Mouse (Mus musculus): ENCODE data around the gene Ubxn10. TPM values are rescaled to one million over a fixed set of nuclear protein-coding genes. Genes with fewer than 3 reads are reported as not detected.

Ubxn10 gene
- polyA plus RNA-seq (2016; fragmentation: Nextera tagmentation; extraction: Ambion mirVana): 1.0 and 1.3 TPM in 2 replicates

DNA sequence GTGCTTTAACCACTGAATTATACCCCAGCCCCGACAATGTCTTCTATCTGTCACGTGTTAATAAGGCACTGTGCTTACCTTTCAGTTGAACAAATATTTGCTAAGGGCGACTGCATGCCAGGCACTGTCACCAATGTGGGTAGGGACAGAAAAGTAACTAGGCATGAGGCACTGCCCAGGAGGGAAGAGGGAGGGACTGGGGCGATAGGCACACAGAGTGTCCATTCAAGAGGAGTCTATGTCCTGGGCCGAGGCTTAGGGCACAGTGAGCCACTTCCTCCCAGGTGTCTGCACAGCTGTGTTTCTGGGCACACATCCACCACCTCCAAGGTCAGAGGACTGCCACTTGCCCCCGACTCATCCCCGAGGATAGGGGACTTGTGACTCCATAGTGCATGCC lies at the start of gene Ubxn10:
TSS of gene Ubxn10 (minus strand) at position 137 of the 400 bp plus-strand sequence.
- no peaks in the 10 kb centered on the region for H3K9me3 ChIP-seq
- no peak within 1 kb of the TSS for H3K27ac ChIP-seq
- no peak for DNase-seq (ENCODE audit: low spot score)
- 70% methylated on average over 7 of the region's 7 CpGs for WGBS
- H3K4me3 ChIP-seq: no peak within 1 kb of the TSS
- peaks cover 10% of the 10 kb centered on the region; the same call in 1 of the 2 replicates for H3K4me1 ChIP-seq
- peaks cover 32% of the 10 kb centered on the region; the same call in 1 of the 2 replicates for H3K27me3 ChIP-seq (ENCODE audit: insufficient read depth, poor library complexity, severe bottlenecking)
- no peaks in the 10 kb centered on the region for H3K36me3 ChIP-seq

- Histone ChIP-seq H3K27me3 (ENCODE audit: insufficient read depth, poor library complexity, severe bottlenecking) (peaks cover 21% of the 10 kb centered on the region), H3K36me3 (no peaks in the 10 kb centered on the region), H3K4me3 (no peak overlapping the region), H3K9me3 (no peaks in the 10 kb centered on the region), H3K4me1 (no peaks in the 10 kb centered on the region), H3K27ac (no peak overlapping the region)
- 69% methylated on average over 4 of the region's 4 CpGs for WGBS
- no peak for DNase-seq (ENCODE audit: low spot score)
These were observed 49.2 kb upstream of the Ubxn10 start for GRCm38 (mm10) chr4:138786141-138786540.

- WGBS: 52% methylated on average over 4 of the region's 4 CpGs
These were observed 48.8 kb upstream of the Ubxn10 start for GRCm38 (mm10) chr4:138785721-138786120.

GRCm38 (mm10) chr4:138782098-138782497 lies 45.1 kb upstream of the Ubxn10 start:
- Histone ChIP-seq H3K27me3 (ENCODE audit: insufficient read depth, poor library complexity, severe bottlenecking) (peaks cover 35% of the 10 kb centered on the region), H3K4me3 (no peak overlapping the region), H3K4me1 (peaks cover 6% of the 10 kb centered on the region; the same call in 1 of the 2 replicates), H3K36me3 (no peaks in the 10 kb centered on the region), H3K27ac (no peak overlapping the region), H3K9me3 (no peaks in the 10 kb centered on the region)
- WGBS: 86% methylated on average over 6 of the region's 6 CpGs
- no peak for DNase-seq (ENCODE audit: low spot score)

More at GRCm38 (mm10) chr4:138785721-138786120, 48.8 kb upstream of the Ubxn10 start:
- Histone ChIP-seq H3K9me3 (no peaks in the 10 kb centered on the region), H3K27ac (no peak overlapping the region), H3K27me3 (ENCODE audit: insufficient read depth, poor library complexity, severe bottlenecking) (peaks cover 17% of the 10 kb centered on the region), H3K4me1 (no peaks in the 10 kb centered on the region), H3K4me3 (no peak overlapping the region), H3K36me3 (no peaks in the 10 kb centered on the region)
- no peak for DNase-seq (ENCODE audit: low spot score)

DNA sequence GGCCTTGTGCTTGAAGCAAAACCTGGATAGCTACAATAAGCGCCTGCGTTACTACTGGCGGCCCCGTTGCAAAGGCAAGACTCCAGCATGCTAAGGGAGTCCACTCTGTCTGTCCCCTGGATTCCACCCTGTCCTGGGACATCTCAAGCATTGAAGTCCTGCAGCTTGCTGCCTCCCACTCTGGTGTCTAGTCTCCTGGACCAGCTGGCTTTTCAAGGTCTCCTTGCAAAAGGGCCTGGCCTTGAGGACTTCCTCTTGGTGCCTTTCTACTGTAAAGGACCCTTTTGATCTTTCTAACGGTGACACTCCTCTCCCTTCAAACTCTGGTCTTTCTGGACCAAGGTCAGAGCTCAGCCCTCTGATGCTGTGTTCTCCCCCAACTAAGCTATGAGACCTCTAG lies 43.3 kb upstream of the Ubxn10 start:
- peaks cover 44% of the 10 kb centered on the region for H3K27me3 ChIP-seq (ENCODE audit: insufficient read depth, poor library complexity, severe bottlenecking)
- no peak overlapping the region for H3K4me3 ChIP-seq
- H3K27ac ChIP-seq: no peak overlapping the region
- no peaks in the 10 kb centered on the region for H3K9me3 ChIP-seq
- no peaks in the 10 kb centered on the region for H3K36me3 ChIP-seq
- H3K4me1 ChIP-seq: peaks cover 6% of the 10 kb centered on the region; the same call in 1 of the 2 replicates
- no peak for DNase-seq (ENCODE audit: low spot score)
- WGBS: 79% methylated on average over 5 of the region's 5 CpGs

DNA sequence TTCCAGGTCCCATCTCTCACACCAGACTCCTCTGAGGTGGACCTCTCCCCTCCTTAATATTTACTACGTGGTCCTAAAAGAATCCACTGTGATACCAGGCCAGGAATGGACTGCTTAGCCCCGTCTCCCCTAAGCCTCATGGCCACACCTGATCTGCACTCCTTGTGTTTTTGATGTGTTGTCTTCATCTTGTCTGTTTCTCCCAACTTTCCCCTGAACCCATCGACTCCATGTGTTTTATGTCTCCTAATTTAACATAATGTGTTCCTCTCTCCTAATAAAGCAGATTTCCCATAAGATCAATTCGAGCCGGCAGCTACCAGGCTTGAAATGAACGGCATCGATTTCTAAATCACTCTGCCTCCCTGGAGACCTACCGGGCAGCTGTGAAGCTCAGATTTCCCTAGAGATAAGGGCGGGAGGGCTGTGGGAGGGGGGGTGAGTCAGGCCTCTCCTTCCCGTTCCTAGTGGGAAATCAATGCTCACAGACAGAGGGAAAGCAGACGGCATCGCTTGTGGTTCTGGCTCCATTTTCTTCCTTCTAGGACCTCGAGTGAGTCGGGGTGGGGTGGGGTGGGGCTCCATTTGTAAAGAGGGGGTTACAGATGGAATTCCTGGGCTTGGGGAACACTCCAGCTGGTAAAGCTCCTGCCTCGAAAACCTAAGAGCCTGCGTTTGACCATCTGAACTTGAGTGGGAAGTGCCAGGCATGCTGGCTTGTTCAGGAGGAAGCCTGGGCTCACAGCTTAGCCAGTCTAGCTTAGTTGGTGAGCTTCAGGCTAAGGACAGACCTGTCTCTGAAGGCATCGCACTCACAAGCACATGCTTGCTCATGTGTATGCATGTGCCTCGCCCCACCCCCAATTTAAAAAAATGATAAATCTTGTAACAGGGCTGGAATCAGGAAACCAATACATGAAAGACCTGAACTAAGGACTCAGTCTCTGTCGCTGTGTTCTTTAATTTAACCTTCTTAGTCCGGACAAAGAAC lies 40.7 kb upstream of the Ubxn10 start:
- H3K27me3 ChIP-seq (ENCODE audit: insufficient read depth, poor library complexity, severe bottlenecking): peaks cover 45% of the 10 kb centered on the region
- no peaks in the 10 kb centered on the region for H3K9me3 ChIP-seq
- H3K4me3 ChIP-seq: no peak overlapping the region
- H3K27ac ChIP-seq: no peak overlapping the region
- H3K36me3 ChIP-seq: no peaks in the 10 kb centered on the region
- DNase-seq (ENCODE audit: low spot score): no peak
- 42% methylated on average over 20 of the region's 20 CpGs for WGBS
- H3K4me1 ChIP-seq: peaks cover 6% of the 10 kb centered on the region; the same call in 1 of the 2 replicates

DNA sequence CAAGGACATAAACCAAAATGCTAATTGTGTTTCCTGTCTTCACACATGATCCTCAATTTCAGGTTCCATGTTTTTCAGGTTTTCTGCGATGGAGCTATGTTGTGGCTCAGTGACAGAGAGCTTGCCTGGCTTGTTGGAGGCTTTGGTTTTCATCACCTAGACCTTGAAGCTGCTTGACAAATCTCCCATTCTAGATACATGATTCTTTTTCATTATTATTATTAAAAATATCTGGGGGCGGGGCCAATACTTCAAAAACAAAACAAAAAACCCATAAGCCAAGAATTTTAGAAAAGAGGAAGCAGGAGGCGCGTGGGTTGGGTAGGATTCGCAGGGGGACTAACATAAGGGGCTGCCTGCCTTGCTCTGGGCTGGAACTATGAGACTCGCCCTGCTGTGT lies 38.5 kb upstream of the Ubxn10 start, which contains the start of gene Pla2g2d:
TSS of gene Pla2g2d (plus strand) at position 301 of the 400 bp plus-strand sequence.
- Histone ChIP-seq H3K27me3 (ENCODE audit: insufficient read depth, poor library complexity, severe bottlenecking) (peaks cover 56% of the 10 kb centered on the region), H3K4me3 (no peak within 1 kb of the TSS), H3K36me3 (no peaks in the 10 kb centered on the region), H3K27ac (no peak within 1 kb of the TSS), H3K9me3 (no peaks in the 10 kb centered on the region), H3K4me1 (peaks cover 6% of the 10 kb centered on the region; the same call in 1 of the 2 replicates)
- 80% methylated on average over 6 of the region's 6 CpGs for WGBS
- no peak for DNase-seq (ENCODE audit: low spot score)

DNA sequence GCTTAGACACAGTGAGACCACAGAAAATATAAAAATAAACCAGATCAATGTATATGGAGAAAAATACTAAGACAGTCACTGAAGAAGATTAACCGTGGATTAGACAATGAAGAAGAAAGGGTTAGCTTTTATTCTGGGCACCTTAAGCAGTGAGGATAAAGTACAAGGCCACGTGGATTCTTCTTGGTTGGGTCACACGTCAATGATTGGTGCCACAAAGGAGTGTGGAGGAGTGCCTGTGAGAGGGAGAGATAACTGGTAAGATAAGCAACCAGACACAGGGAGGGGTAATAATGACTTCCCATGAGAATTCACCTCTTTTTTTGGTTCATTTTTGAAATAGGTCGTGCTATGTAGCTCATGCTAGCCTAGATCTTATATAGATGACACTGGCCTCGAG lies 35.4 kb upstream of the Ubxn10 start:
- no peak overlapping the region for H3K27ac ChIP-seq
- 64% methylated on average over 5 of the region's 5 CpGs for WGBS
- no peaks in the 10 kb centered on the region for H3K36me3 ChIP-seq
- H3K4me1 ChIP-seq: no peaks in the 10 kb centered on the region
- no peak overlapping the region for H3K4me3 ChIP-seq
- H3K27me3 ChIP-seq (ENCODE audit: insufficient read depth, poor library complexity, severe bottlenecking): peaks cover 38% of the 10 kb centered on the region; the same call in 1 of the 2 replicates
- no peaks in the 10 kb centered on the region for H3K9me3 ChIP-seq
- DNase-seq (ENCODE audit: low spot score): no peak

DNA sequence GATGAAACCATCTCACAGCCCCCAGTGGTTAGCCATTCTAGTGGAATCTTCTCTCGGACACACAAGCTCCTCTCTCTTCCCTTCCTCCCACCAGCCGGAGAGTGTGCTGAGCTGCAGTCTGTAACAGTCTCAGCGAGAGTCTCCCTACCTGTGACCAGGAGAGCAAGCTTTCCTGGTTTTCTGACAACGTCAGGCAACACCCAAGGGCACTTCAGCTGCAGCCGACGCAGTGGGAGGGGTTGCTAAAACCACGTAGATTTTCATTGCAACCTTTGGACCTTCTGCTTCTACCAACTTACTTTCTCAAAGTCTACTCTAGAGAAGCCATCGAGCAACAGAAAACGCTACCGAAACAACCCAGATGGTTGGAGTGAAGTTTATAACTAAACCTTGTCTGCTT lies 35.0 kb upstream of the Ubxn10 start:
- H3K9me3 ChIP-seq: no peaks in the 10 kb centered on the region
- no peaks in the 10 kb centered on the region for H3K4me1 ChIP-seq
- WGBS: 80% methylated on average over 10 of the region's 10 CpGs
- no peak for DNase-seq (ENCODE audit: low spot score)
- peaks cover 38% of the 10 kb centered on the region; the same call in 1 of the 2 replicates for H3K27me3 ChIP-seq (ENCODE audit: insufficient read depth, poor library complexity, severe bottlenecking)
- no peak overlapping the region for H3K4me3 ChIP-seq
- no peaks in the 10 kb centered on the region for H3K36me3 ChIP-seq
- no peak overlapping the region for H3K27ac ChIP-seq

GRCm38 (mm10) chr4:138762266-138762665 lies 25.3 kb upstream of the Ubxn10 start:
- no peak for DNase-seq (ENCODE audit: low spot score)
- Histone ChIP-seq H3K27me3 (ENCODE audit: insufficient read depth, poor library complexity, severe bottlenecking) (peaks cover 3% of the 10 kb centered on the region; the same call in 1 of the 2 replicates), H3K4me1 (peaks cover 7% of the 10 kb centered on the region; the same call in 1 of the 2 replicates), H3K27ac (no peak overlapping the region), H3K9me3 (no peaks in the 10 kb centered on the region), H3K36me3 (no peaks in the 10 kb centered on the region), H3K4me3 (no peak overlapping the region)
- WGBS: 64% methylated on average over 9 of the region's 9 CpGs

- Histone ChIP-seq H3K4me1 (peaks cover 26% of the 10 kb centered on the region), H3K4me3 (no peak within 1 kb of the TSS), H3K36me3 (no peaks in the 10 kb centered on the region), H3K9me3 (peaks cover 4% of the 10 kb centered on the region; the same call in 1 of the 2 replicates), H3K27ac (no peak within 1 kb of the TSS), H3K27me3 (ENCODE audit: insufficient read depth, poor library complexity, severe bottlenecking) (no peaks in the 10 kb centered on the region; the same call in 1 of the 2 replicates)
- no peak for DNase-seq (ENCODE audit: low spot score)
- WGBS: 80% methylated on average over 8 of the region's 8 CpGs
These were observed 20.4 kb upstream of the Ubxn10 start, which contains the start of gene Pla2g2f for GRCm38 (mm10) chr4:138757416-138757815. Gene Pla2g2f, minus strand, starts transcription at chr4:138757626.

- 81% methylated on average over 11 of the region's 11 CpGs for WGBS
- H3K4me1 ChIP-seq: peaks cover 26% of the 10 kb centered on the region
- peaks cover 4% of the 10 kb centered on the region; the same call in 1 of the 2 replicates for H3K9me3 ChIP-seq
- H3K27ac ChIP-seq: no peak overlapping the region
- peaks cover 6% of the 10 kb centered on the region; the same call in 1 of the 2 replicates for H3K27me3 ChIP-seq (ENCODE audit: insufficient read depth, poor library complexity, severe bottlenecking)
- H3K4me3 ChIP-seq: no peak overlapping the region
- no peak for DNase-seq (ENCODE audit: low spot score)
- H3K36me3 ChIP-seq: no peaks in the 10 kb centered on the region
These were observed 19.0 kb upstream of the Ubxn10 start for GRCm38 (mm10) chr4:138755983-138756382.

GRCm38 (mm10) chr4:138755439-138755838 lies 18.5 kb upstream of the Ubxn10 start:
- H3K27me3 ChIP-seq (ENCODE audit: insufficient read depth, poor library complexity, severe bottlenecking): peaks cover 12% of the 10 kb centered on the region; the same call in 1 of the 2 replicates
- 67% methylated on average over 4 of the region's 4 CpGs for WGBS
- peaks cover 4% of the 10 kb centered on the region; the same call in 1 of the 2 replicates for H3K9me3 ChIP-seq
- H3K4me1 ChIP-seq: peaks cover 26% of the 10 kb centered on the region
- H3K4me3 ChIP-seq: no peak overlapping the region
- no peak for DNase-seq (ENCODE audit: low spot score)
- H3K27ac ChIP-seq: peak overlapping the region; percentile 19; the same call in 1 of the 2 replicates
- H3K36me3 ChIP-seq: no peaks in the 10 kb centered on the region

All from heart, embryonic 10.5 days (tissue).